Mouse (Mus musculus) neutrophil, adult 5-6 weeks (primary cell): ENCODE results near the gene Rpl18. TPM values are rescaled to one million over a fixed set of nuclear protein-coding genes. Genes with fewer than 3 reads are reported as not detected.
A peak's percentile ranks its signal among the peaks of the same experiment; 100 is the strongest.

Experiments
- ATAC-seq: fragments of 151-379, 151-347 bp; 2 replicates; pipeline ENCODE4 v1.8.0; 2017; ENCODE audit warnings: mild to moderate bottlenecking, moderate TSS enrichment; ENCODE audit not compliant: insufficient number of reproducible peaks, poor library complexity, low FRiP score, severe bottlenecking; ENCODE audit errors: extremely low read depth
- total RNA-seq: library from RNA; stranded (forward); fragments of 200-1000 nt; gene quantifications from 2 replicates; pipeline ENCODE4 v1.2.3, GENCODE M21; 2017

The Rpl18 gene
- 797 and 936 TPM in 2 replicates for total RNA-seq

- ATAC-seq: peak; percentile 80
Measured at GRCm38 (mm10) chr7:45715090-45715708, at the start of gene Rpl18. TSS of gene Rpl18 (plus strand) at chr7:45715457.

GRCm38 (mm10) chr7:45666161-45666560, 49.1 kb upstream of the Rpl18 start, which contains the start of gene Fut2:
TSS of gene Fut2 (minus strand) at chr7:45666394.
- no peak for ATAC-seq

- no peak for ATAC-seq
Measured at GRCm38 (mm10) chr7:45667761-45668160, 47.5 kb upstream of the Rpl18 start.

- peak; percentile 63; the same call in 1 of the 2 replicates for ATAC-seq
Measured at GRCm38 (mm10) chr7:45668921-45669320, 46.3 kb upstream of the Rpl18 start.

- no peak for ATAC-seq
Measured at GRCm38 (mm10) chr7:45677627-45678295, 37.5 kb upstream of the Rpl18 start.

- ATAC-seq: no peak
Measured at GRCm38 (mm10) chr7:45678513-45678912, 36.7 kb upstream of the Rpl18 start.

- no peak for ATAC-seq
Measured at GRCm38 (mm10) chr7:45679966-45680621, 35.2 kb upstream of the Rpl18 start.

- ATAC-seq: peak; percentile 37; the same call in 1 of the 2 replicates
Measured at GRCm38 (mm10) chr7:45681046-45681736, 34.1 kb upstream of the Rpl18 start.

- ATAC-seq: peak; percentile 72
Measured at GRCm38 (mm10) chr7:45682144-45683126, 32.8 kb upstream of the Rpl18 start.

- ATAC-seq: no peak
Measured at GRCm38 (mm10) chr7:45683396-45684050, 31.7 kb upstream of the Rpl18 start, which contains the start of gene Ntn5. TSS of gene Ntn5 (plus strand) at chr7:45684022.

- ATAC-seq: no peak
Measured at GRCm38 (mm10) chr7:45685811-45686210, 29.4 kb upstream of the Rpl18 start.

GRCm38 (mm10) chr7:45686841-45687240, 28.4 kb upstream of the Rpl18 start:
- no peak for ATAC-seq

GRCm38 (mm10) chr7:45689099-45689498, 26.2 kb upstream of the Rpl18 start:
- no peak for ATAC-seq

- no peak for ATAC-seq
Measured at GRCm38 (mm10) chr7:45689800-45690199, 25.5 kb upstream of the Rpl18 start.

GRCm38 (mm10) chr7:45692364-45692763, 22.9 kb upstream of the Rpl18 start:
- no peak for ATAC-seq

GRCm38 (mm10) chr7:45693921-45694591, 21.2 kb upstream of the Rpl18 start, which contains the start of gene Sec1:
TSS of gene Sec1 (minus strand) at chr7:45694402.
- no peak for ATAC-seq

- no peak for ATAC-seq
Measured at GRCm38 (mm10) chr7:45695098-45695497, 20.2 kb upstream of the Rpl18 start.
